Comparison of ENCODE assay signal across 8 mouse cellular contexts in the genomic region with DNA sequence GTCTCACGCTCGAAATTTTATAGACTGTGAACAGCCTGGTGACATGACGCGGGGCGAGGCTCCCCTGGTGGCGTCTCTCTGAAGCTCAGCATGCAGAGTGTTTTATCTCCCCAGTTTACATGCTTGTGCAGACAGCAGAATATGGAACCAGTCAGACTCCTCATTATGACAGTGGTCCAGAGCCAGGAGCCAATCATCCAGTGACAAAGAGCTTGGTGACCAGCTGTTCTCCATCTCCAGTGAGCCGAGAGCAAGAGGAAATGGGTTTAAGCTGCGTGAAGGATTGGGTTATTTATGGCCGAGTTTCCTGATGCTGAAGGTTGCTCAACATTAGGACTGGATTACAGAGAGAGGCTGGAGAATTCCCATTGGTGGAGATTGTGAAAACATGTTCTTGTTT. TPM values are rescaled to one million over a fixed set of nuclear protein-coding genes. Genes with fewer than 3 reads are reported as not detected.
DNase-seq lines count a peak whose midpoint lies in the region; ATAC-seq and TF ChIP-seq lines count a peak whose summit lies in the region.

No protein-coding gene starts in this region.

- peaks cover 17% of the 10 kb centered on the region; the same call in 1 of the 2 replicates for H3K27me3 ChIP-seq in forebrain, embryonic 10.5 days (ENCODE audit: poor library complexity, severe bottlenecking)
- no peaks in the 10 kb centered on the region for H3K27me3 ChIP-seq in hindbrain, embryonic 14.5 days (ENCODE audit: control insufficient read depth, insufficient read depth, low read length)

- no peak overlapping the region for H3K9ac ChIP-seq in hindbrain, embryonic 14.5 days

- H3K27ac ChIP-seq in forebrain, embryonic 10.5 days, result no peak overlapping the region
- no peak overlapping the region for H3K27ac ChIP-seq in hindbrain, embryonic 14.5 days

- H3K4me3 ChIP-seq in forebrain, embryonic 10.5 days, result no peak overlapping the region
- no peak overlapping the region for H3K4me3 ChIP-seq in hindbrain, embryonic 14.5 days (replicated peaks; ENCODE audit: low read length)
- H3K4me3 ChIP-seq in lung, adult 2 months (replicated peaks; ENCODE audit: extremely low read depth, low read depth, low read length), result no peak overlapping the region

- WGBS in forebrain, embryonic 10.5 days, result 54% methylated on average over 9 of the region's 9 CpGs
- WGBS in hindbrain, embryonic 14.5 days, result 52% methylated on average over 9 of the region's 9 CpGs
- WGBS in lung, adult 2 months, result 52% methylated on average over 9 of the region's 9 CpGs

- peak; percentile 12 to 23 for DNase-seq in left cerebral cortex, postnatal 14 days (ENCODE audit: low spot score in 2 of 2)
- DNase-seq in left cerebral cortex, adult 18-20 months (ENCODE audit: low spot score in 2 of 2), result no peak
- peak; percentile 30 for DNase-seq in forebrain, embryonic 10.5 days (ENCODE audit: extremely low spot score, low spot score)
- peak; percentile 29 for DNase-seq in hindbrain, embryonic 14.5 days (ENCODE audit: low spot score)
- no peak for DNase-seq in lung, adult 2 months
- peak; percentile 85 for DNase-seq in retina, postnatal 1 day
- DNase-seq in thymus, postnatal 25 days, result no peak
- no peak for DNase-seq in ovary, postnatal 10 days (ENCODE audit: low spot score)

- H3K4me1 ChIP-seq in forebrain, embryonic 10.5 days, result peaks cover 11% of the 10 kb centered on the region
- no peaks in the 10 kb centered on the region for H3K4me1 ChIP-seq in hindbrain, embryonic 14.5 days (replicated peaks; ENCODE audit: control insufficient read depth, insufficient read depth, low read length)
- peaks cover 2% of the 10 kb centered on the region; the same call in 1 of the 2 replicates for H3K4me1 ChIP-seq in lung, adult 2 months (ENCODE audit: control insufficient read depth, insufficient read depth, low read length)

- TF ChIP-seq CTCF in lung, adult 2 months (IDR thresholded peaks at IDR 0.05; ENCODE audit: insufficient read depth, low read length), result peak; percentile 26; the same call in 1 of the 2 replicates

- no peaks in the 10 kb centered on the region for H3K36me3 ChIP-seq in forebrain, embryonic 10.5 days (replicated peaks)
- H3K36me3 ChIP-seq in hindbrain, embryonic 14.5 days (replicated peaks; ENCODE audit: control insufficient read depth, insufficient read depth), result no peaks in the 10 kb centered on the region

- H3K4me2 ChIP-seq in hindbrain, embryonic 14.5 days (replicated peaks), result no peak overlapping the region

- peak; percentile 70 for ATAC-seq in hindbrain, embryonic 14.5 days (ENCODE audit: low FRiP score)

- no peak for TF ChIP-seq POLR2A in lung, adult 2 months (IDR thresholded peaks at IDR 0.05; ENCODE audit: borderline replicate concordance, extremely low read depth, low read depth, low read length)

- intact Hi-C loops in left cerebral cortex, postnatal 14 days (cut with DNase I), result no loop called here

- no peaks in the 10 kb centered on the region for H3K9me3 ChIP-seq in forebrain, embryonic 10.5 days
- H3K9me3 ChIP-seq in hindbrain, embryonic 14.5 days (ENCODE audit: control insufficient read depth, low read length), result no peaks in the 10 kb centered on the region

RNA-seq across cellular contexts. Expression of a gene that starts 28.1 kb away (rescaled TPM):
- 1 to 10 TPM; 3.5 to 4.5 TPM for total RNA-seq in left cerebral cortex, postnatal 14 days (2021)
- 10 to 100 TPM; 11.1 to 15.4 TPM for total RNA-seq in left cerebral cortex, adult 18-20 months (2021)
- polyA plus RNA-seq in forebrain, embryonic 10.5 days (2016; fragmentation: Nextera tagmentation; extraction: Ambion mirVana), result 5.9 and 7.5 TPM in 2 replicates
- 1.9 and 2.8 TPM in 2 replicates for polyA plus RNA-seq in hindbrain, embryonic 14.5 days (2014; fragmentation: Nextera tagmentation; extraction: Ambion mirVana)
- polyA plus RNA-seq in lung, adult 2 months (2012; rRNA removed), result 25.1 and 33.7 TPM in 2 replicates

Comparison
In these comparisons a context has a peak if more than half of its experiments do, and no peak if none do; other contexts are left out.
1. DNase-seq: peak in left cerebral cortex, postnatal 14 days (2 of 2), forebrain, embryonic 10.5 days (single experiment), hindbrain, embryonic 14.5 days (single experiment) and retina, postnatal 1 day (single experiment); none in left cerebral cortex, adult 18-20 months (0 of 2), lung, adult 2 months (single experiment), thymus, postnatal 25 days (single experiment) and ovary, postnatal 10 days (single experiment).